Mouse (Mus musculus) retina, adult 2 months (tissue): ENCODE measurements around the gene Mylpf.

Experiments
- DNase-seq: peaks from one replicate; pipeline ENCODE4 v3.0.0-alpha.2; 2012; ENCODE audit warnings: low read depth, low spot score

The Mylpf gene

DNA sequence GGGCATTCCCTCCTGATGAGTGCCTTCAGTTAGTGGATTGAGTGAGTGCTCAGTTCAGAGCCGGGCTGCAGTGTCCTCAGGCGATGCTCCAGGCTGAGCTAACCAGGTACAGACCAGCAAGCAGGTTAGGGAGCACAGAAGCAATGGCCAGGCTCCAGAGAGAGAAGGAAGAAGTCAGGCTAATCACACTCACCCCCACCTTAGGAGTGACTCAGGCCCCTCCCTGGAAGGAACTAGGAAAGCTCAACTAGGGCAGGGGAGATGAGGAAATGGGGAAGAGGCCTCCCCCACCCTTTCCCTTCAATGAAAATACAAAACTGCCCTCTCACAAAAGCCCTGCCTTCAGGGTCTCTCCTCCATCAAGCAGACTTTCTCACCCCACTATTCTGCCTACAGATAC lies 2.1 kb upstream of the Mylpf start:
- DNase-seq, result no peak

GRCm38 (mm10) chr7:127207374-127208294 lies 1.1 kb upstream of the Mylpf start:
- DNase-seq, result no peak

GRCm38 (mm10) chr7:127208295-127208552 lies 466 bp upstream of the Mylpf start, which contains the start of gene Tbc1d10b:
Tbc1d10b (minus strand) TSS chr7:127208468.
- DNase-seq, result no peak

DNA sequence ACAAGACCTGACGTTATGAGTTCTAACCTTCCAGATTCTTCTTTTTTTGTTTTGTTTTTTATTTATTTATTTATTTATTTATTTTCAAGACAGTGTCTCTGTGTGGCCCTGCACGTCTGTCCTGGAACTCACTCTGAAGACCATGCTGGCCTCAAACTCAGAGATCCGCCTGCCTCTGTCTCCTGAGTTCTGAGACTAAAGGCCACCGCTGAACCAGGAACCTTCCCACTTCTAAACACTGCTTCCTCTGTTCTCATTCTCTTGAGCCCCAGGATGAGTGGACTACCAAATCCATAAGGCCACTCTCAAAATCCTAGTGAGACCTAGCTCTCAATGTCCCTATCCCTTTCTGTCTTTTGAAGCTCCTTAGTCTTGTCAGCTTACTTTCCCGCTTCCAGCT lies 1.2 kb downstream of the Mylpf start:
- no peak for DNase-seq

DNA sequence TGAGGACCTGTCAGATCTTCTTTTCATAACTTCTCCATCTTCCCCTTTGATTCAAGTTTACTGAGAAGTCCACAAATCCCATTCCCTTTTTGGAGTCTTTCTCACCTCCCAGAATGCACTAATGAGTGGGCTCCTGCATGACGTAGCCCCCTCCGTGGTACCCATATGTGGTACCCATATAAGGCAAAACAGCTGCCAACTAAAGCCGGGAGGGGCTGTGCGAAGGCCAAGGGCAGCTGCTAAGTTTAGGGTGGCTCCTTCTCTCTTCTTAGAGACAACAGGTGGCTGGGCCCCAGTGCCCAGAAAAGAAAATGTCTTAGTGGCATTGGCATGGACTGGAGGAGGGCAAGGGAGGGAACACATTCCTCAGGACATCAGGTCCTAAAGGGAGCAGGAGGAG lies 1.6 kb downstream of the Mylpf start:
- DNase-seq, result no peak

GRCm38 (mm10) chr7:127211014-127211745 lies 2.5 kb downstream of the Mylpf start:
- DNase-seq, result no peak

GRCm38 (mm10) chr7:127212432-127213250 lies 4.0 kb downstream of the Mylpf start:
- DNase-seq, result no peak

- DNase-seq, result no peak
These were observed 4.8 kb downstream of the Mylpf start for GRCm38 (mm10) chr7:127213485-127213884.

- no peak for DNase-seq
These were observed 5.2 kb downstream of the Mylpf start for GRCm38 (mm10) chr7:127213930-127214329.

- DNase-seq, result no peak
These were observed 5.8 kb downstream of the Mylpf start for GRCm38 (mm10) chr7:127214521-127214920.

DNA sequence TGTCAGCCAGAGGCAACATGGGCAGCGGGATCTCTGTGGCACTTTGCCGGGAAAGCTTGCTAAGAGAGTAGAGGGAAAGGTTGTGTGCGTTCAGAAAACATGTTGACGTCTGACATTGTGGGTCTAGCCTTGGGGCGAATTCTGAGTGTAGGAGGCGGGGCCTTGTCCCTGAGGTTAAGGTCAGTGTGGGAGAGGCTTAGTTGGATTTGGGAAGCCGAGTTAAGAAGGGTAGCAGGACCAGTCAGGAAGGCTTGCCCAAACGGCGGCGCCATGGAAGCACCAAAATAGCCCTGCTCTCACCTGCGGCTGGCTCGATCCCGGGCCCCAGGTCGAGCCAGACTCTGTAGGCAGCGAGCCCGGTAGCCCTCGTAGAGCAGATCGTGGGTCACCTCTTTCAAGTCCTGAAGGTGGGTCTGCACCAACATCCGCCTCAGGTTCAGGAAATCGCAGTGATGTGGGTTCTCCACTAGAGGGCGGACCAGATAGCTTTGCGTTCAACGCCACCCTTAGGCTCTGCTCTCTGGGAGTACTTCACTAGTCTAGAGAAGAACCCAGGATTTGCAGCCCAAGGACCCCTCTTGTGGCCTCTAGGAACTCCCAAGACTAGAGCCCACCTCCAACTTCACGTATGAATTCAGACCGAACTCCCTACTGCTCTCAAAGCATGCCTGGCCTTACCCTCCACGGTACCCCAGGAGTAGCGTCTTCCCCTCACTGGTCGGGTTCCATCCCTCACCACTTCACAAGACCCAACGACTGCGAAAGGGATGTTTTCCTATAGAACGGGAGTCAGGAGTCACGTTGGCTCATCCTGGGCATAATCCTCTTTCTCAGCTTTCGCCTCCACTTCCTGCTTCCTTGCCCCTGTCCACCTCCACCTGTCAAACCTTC lies 6.5 kb downstream of the Mylpf start:
- no peak for DNase-seq

DNA sequence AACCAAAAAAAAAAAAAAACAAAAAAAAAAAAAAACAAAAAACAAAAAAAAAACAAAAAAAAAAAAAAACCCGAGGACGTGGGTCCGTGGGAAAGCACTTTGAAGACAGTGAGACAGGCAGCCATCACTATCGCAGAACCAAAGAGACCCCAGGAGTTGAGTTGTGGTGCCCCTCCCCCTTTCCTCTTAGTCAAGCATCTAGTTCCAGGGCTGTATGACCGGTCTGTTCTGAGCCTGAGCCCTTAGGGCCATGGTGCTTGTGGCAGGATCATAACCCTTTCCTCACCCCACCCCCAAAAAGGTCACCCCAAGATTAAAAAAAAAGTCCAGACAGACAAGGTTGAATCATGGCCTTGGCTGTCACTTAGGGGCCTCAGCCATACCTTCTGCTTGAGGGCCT lies 7.6 kb downstream of the Mylpf start:
- no peak for DNase-seq

DNA sequence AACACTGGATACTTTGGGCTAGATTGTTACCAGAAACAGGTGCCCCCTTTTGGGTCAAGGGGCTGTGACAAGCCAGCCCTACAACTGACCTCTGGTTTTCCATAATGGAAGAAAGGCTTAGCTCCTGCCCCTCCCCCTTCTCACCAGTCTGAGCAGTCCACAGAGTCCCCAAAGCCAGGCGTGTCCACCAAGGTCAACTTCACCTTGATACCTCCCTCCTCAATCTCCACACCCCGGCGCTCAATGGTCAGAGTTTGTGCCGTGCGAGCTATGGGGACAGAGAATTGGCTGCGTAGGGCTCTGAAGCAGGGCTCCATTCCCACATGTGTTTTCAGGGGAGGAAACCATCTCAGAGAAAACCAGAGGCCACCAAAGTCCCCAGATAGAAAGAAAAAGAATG lies 8.8 kb downstream of the Mylpf start:
- no peak for DNase-seq

DNA sequence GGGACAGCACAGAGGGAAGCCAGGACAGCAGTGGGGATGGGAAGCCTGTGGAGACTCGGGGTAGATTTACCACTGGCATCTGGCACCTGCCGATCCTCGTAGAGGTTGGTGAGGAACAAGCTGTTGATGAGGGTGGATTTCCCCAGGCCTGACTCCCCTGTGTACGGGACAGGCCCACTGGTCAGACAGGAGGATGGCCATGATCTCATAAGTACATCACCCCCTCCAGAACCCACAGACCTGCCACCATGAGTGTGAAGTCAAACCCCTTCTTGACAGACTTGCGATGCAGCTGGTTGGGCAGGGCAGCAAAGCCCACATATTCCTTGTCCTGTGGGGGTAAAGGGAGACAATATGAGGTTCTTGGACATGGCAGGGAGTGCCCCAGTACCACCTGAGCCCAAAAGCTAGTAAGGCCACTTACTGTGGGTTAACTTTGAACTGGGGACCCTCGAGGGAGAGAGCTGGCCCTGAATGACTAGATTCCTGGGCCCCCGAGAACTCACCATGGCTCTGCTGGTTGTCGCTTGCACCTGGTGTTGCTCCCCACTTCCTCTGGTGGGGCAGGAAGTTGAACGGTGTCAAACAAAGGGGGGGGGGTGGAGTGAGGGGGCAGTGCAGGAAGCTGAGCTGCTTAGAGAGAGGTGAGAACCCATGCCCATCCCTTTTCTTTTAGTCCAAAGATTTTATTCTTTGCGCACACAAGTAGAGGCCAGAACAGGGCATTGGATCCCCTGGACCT lies 9.4 kb downstream of the Mylpf start:
- no peak for DNase-seq

DNA sequence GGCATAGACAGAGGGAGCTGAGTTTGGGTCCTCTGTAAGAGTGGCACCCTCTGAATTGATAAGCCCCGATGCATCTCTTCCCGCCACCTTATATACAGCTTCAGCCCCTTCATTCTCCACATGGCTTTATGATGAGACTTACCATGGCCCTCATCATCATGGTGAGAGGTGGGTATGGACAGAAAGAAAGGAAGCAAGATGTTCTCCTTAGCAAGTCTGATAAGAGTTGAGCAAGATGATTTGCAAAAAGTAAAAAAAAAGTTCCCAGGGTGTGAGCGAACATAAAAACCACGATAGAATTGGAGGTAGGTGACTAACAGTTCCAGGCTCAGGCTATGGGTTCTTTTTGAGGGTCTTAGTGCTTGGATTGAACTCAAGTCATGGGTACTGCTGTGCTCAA lies 10.0 kb downstream of the Mylpf start:
- no peak for DNase-seq

DNA sequence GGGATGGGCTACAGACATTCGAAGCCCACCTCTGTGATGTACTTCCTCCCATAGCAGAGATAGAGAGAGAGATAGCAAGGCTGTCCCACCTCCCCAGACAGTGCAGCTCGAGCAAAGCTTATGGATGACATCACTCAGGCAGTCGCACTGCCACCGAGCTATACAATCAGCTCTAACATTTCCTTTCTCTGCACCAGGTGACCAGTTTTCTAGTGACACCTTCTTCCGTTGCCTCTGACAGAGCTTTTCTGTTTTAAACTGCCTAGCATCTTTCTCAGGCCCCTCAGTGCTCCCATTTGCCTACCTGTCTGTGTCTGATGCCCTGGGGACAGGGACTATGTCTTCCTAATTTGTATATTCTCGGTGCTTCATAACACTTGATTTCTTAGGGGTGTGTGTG lies 11.8 kb downstream of the Mylpf start:
- DNase-seq, result no peak

DNA sequence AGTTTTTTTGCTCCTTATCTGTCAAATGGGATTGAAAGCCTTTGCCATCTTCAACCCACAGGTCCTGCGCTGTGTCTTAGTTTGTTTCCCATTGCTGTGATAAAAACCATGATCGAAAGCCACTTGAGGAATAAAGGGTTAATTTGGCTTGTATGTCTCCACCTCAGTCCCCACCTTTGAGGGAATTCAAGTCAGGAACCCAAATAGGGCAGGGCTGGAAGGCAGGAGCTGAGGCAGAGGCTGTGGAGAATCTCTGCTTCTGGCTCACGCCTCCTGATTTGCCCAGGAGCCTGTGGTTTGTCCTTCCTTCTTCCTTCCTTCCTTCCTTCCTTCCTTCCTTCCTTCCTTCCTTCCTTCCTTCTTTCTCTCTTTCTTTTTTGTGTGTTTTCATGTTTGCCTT lies 14.4 kb downstream of the Mylpf start:
- DNase-seq, result no peak

- no peak for DNase-seq
These were observed 15.1 kb downstream of the Mylpf start for GRCm38 (mm10) chr7:127223515-127224478.

DNA sequence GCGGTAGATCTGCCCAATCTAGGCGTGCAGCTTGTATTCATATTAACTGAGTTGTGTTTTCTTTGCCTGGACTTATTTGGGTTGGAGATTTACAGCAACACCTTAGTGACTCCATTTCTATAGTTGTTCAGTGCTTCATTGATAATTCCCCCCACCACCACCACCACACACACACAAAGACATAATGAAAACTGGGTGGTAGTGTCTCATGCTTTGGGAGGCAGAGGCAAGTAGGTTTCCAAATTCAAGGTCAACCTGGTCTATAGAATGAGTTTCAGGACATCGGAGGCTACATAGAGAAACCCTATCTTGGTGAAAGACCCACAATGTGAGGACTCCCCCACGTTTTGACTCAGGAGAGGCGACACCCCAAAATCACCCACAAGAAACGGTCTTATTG lies 15.9 kb downstream of the Mylpf start:
- DNase-seq, result no peak
